Mouse (Mus musculus) MEL (cell line): ENCODE measurements at regions not wholly inside any gene's neighbourhood (a gene's known extent, or its start where the extent isn't known, plus 50 kb on each side); places are given as distances from the start of the nearest gene placed in this dataset.
A peak's percentile ranks its signal among the peaks of the same experiment; 100 is the strongest.

Experiments used
- DNase-seq: peaks from one replicate; pipeline ENCODE4 v3.0.0; 2011; ENCODE audit warnings: low read depth, low spot score
- H3K27ac ChIP-seq: 2 replicates; pipeline ENCODE4 v1.5.1; 2012; ENCODE audit warnings: low read depth, mild to moderate bottlenecking, control low read depth, low read length, moderate library complexity; ENCODE audit not compliant: control insufficient read depth
- H3K27me3 ChIP-seq, 2 experiments: fragments of 150-350 bp in 1 of 2; sonication (generic) in 1 of 2; 2 replicates each; pipeline ENCODE4 v1.6.1; 2012; ENCODE audit warnings: low read length in 2 of 2, mild to moderate bottlenecking in 2 of 2, improper control_type of control experiment in 1 of 2, moderate library complexity in 1 of 2; ENCODE audit not compliant: insufficient read depth in 2 of 2, control insufficient read depth in 1 of 2
- H3K36me3 ChIP-seq, 2 experiments: 2 replicates each; pipeline ENCODE4 v1.6.1; 2012 to 2014; ENCODE audit warnings: low read length in 2 of 2, improper control_type of control experiment in 1 of 2, inconsistent platforms in 1 of 2, mild to moderate bottlenecking in 1 of 2; ENCODE audit not compliant: insufficient read depth in 2 of 2, control insufficient read depth in 1 of 2
- H3K4me1 ChIP-seq, 2 experiments: fragments of 150-350 bp in 1 of 2; sonication (generic) in 1 of 2; 2 replicates each; pipeline ENCODE4 v1.6.1; 2012; ENCODE audit warnings: low read length in 2 of 2, improper control_type of control experiment in 1 of 2, mild to moderate bottlenecking in 1 of 2; ENCODE audit not compliant: insufficient read depth in 2 of 2, control insufficient read depth in 1 of 2
- H3K4me3 ChIP-seq, 2 experiments: fragments of 150-350 bp in 1 of 2; sonication (generic) in 1 of 2; 2 replicates each; pipeline ENCODE4 v1.5.1; 2012; ENCODE audit warnings: low read depth in 2 of 2, low read length in 2 of 2, mild to moderate bottlenecking in 2 of 2, moderate library complexity in 2 of 2, control low read depth in 1 of 2, improper control_type of control experiment in 1 of 2; ENCODE audit not compliant: control insufficient read depth in 1 of 2, insufficient read depth in 1 of 2
- H3K79me2 ChIP-seq: 2 replicates; pipeline ENCODE4 v1.6.1; 2012; ENCODE audit warnings: mild to moderate bottlenecking, low read length, moderate library complexity; ENCODE audit not compliant: control insufficient read depth, poor library complexity, insufficient read depth
- H3K9ac ChIP-seq: 2 replicates; pipeline ENCODE4 v1.6.1; 2012; ENCODE audit warnings: low read depth, mild to moderate bottlenecking, control low read depth, low read length, moderate library complexity; ENCODE audit not compliant: control insufficient read depth, poor library complexity, severe bottlenecking
- H3K9me3 ChIP-seq: fragments of 150-350 bp; sonication (generic); replicated peaks from 2 replicates; pipeline ENCODE4 v1.6.1; 2012; ENCODE audit warnings: mild to moderate bottlenecking, low read length, improper control_type of control experiment, moderate library complexity; ENCODE audit not compliant: insufficient read depth
- BHLHE40 ChIP-seq: IDR thresholded peaks from 2 replicates; pipeline ENCODE4 v1.6.1; 2012; ENCODE audit warnings: low read depth, mild to moderate bottlenecking, inconsistent platforms, low read length, improper control_type of control experiment, borderline replicate concordance
- CHD1 ChIP-seq: IDR thresholded peaks from 2 replicates; pipeline ENCODE4 v1.6.1; 2012; ENCODE audit warnings: low read depth, mild to moderate bottlenecking, inconsistent platforms, low read length, improper control_type of control experiment
- CHD2 ChIP-seq: IDR thresholded peaks from 2 replicates; pipeline ENCODE4 v1.6.1; 2011; ENCODE audit warnings: low read length, improper control_type of control experiment
- CTCF ChIP-seq, 3 experiments: IDR thresholded peaks in 2 of 3; conservative IDR thresholded peaks in 1 of 3; 2 replicates each; pipeline ENCODE4 v1.5.1; 2011 to 2012; ENCODE audit warnings: low read length in 3 of 3, low read depth in 2 of 3, mild to moderate bottlenecking in 2 of 3, improper control_type of control experiment in 1 of 3, inconsistent platforms in 1 of 3, mixed read lengths in 1 of 3, moderate library complexity in 1 of 3; ENCODE audit not compliant: control insufficient read depth in 1 of 3, insufficient read depth in 1 of 3, poor library complexity in 1 of 3, severe bottlenecking in 1 of 3
- E2F4 ChIP-seq: IDR thresholded peaks from 2 replicates; pipeline ENCODE4 v1.6.1; 2011; ENCODE audit warnings: low read depth, low read length, improper control_type of control experiment, borderline replicate concordance
- ELF1 ChIP-seq: IDR thresholded peaks from 2 replicates; pipeline ENCODE4 v1.6.1; 2014; ENCODE audit warnings: low read depth, mild to moderate bottlenecking, inconsistent platforms, low read length, improper control_type of control experiment, moderate library complexity
- ETS1 ChIP-seq: IDR thresholded peaks from 2 replicates; pipeline ENCODE4 v1.6.1; 2012; ENCODE audit warnings: low read depth, mild to moderate bottlenecking, inconsistent platforms, low read length, improper control_type of control experiment, moderate library complexity
- HCFC1 ChIP-seq: IDR thresholded peaks from 2 replicates; pipeline ENCODE4 v1.6.1; 2012; ENCODE audit warnings: low read depth, mild to moderate bottlenecking, inconsistent platforms, low read length, improper control_type of control experiment, moderate library complexity
- KAT2A ChIP-seq: conservative IDR thresholded peaks from 2 replicates; pipeline ENCODE4 v1.6.1; 2012; ENCODE audit warnings: low read depth, low read length, improper control_type of control experiment, inconsistent platforms
- MEF2A ChIP-seq: IDR thresholded peaks from 2 replicates; pipeline ENCODE4 v1.6.1; 2014; ENCODE audit warnings: low read depth, mild to moderate bottlenecking, inconsistent platforms, low read length, improper control_type of control experiment; ENCODE audit not compliant: poor library complexity, insufficient replicate concordance, severe bottlenecking; ENCODE audit errors: extremely low read depth
- MXI1 ChIP-seq: IDR thresholded peaks from 2 replicates; pipeline ENCODE4 v1.6.1; 2011; ENCODE audit warnings: mild to moderate bottlenecking, low read depth, low read length, improper control_type of control experiment
- MYB ChIP-seq: IDR thresholded peaks from 2 replicates; pipeline ENCODE4 v1.6.1; 2011; ENCODE audit warnings: mild to moderate bottlenecking, low read depth, low read length, improper control_type of control experiment
- MYC ChIP-seq: IDR thresholded peaks from 2 replicates; pipeline ENCODE4 v1.6.1; 2011; ENCODE audit warnings: low read depth, mild to moderate bottlenecking, low read length, improper control_type of control experiment, moderate library complexity
- NELFE ChIP-seq: IDR thresholded peaks from 2 replicates; pipeline ENCODE4 v1.6.1; 2011; ENCODE audit warnings: low read depth, low read length, improper control_type of control experiment
- NRF1 ChIP-seq: IDR thresholded peaks from 2 replicates; pipeline ENCODE4 v1.6.1; 2014; ENCODE audit warnings: low read depth, mild to moderate bottlenecking, inconsistent platforms, low read length, improper control_type of control experiment, moderate library complexity; ENCODE audit not compliant: poor library complexity, insufficient read depth, severe bottlenecking
- POLR2A ChIP-seq, 2 experiments: IDR thresholded peaks; 2 replicates each; pipeline ENCODE4 v1.6.1; 2011 to 2012; ENCODE audit warnings: low read length in 2 of 2, mild to moderate bottlenecking in 2 of 2, control low read depth in 1 of 2, improper control_type of control experiment in 1 of 2, low read depth in 1 of 2, moderate library complexity in 1 of 2; ENCODE audit not compliant: control insufficient read depth in 1 of 2, insufficient read depth in 1 of 2, poor library complexity in 1 of 2
- POLR2AphosphoS2 ChIP-seq: IDR thresholded peaks from 2 replicates; pipeline ENCODE4 v1.6.1; 2011; ENCODE audit warnings: low read length, improper control_type of control experiment
- POLR2AphosphoS5 ChIP-seq: IDR thresholded peaks from 2 replicates; pipeline ENCODE4 v1.6.1; 2012; ENCODE audit warnings: low read depth, borderline replicate concordance, mild to moderate bottlenecking, inconsistent platforms, low read length, moderate library complexity, mixed read lengths
- RAD21 ChIP-seq: IDR thresholded peaks from 2 replicates; pipeline ENCODE4 v1.6.1; 2011; ENCODE audit warnings: mild to moderate bottlenecking, low read depth, low read length, improper control_type of control experiment
- SMC3 ChIP-seq: IDR thresholded peaks from 2 replicates; pipeline ENCODE4 v1.6.1; 2011; ENCODE audit warnings: low read depth, low read length, improper control_type of control experiment
- USF1 ChIP-seq: IDR thresholded peaks from 2 replicates; pipeline ENCODE4 v1.6.1; 2014; ENCODE audit warnings: low read depth, mild to moderate bottlenecking, inconsistent platforms, low read length, improper control_type of control experiment, moderate library complexity
- USF2 ChIP-seq, 2 experiments: IDR thresholded peaks; 2 replicates each; pipeline ENCODE4 v1.6.1; 2011 to 2012; ENCODE audit warnings: improper control_type of control experiment in 2 of 2, low read length in 2 of 2, borderline replicate concordance in 1 of 2, inconsistent platforms in 1 of 2, low read depth in 1 of 2, mild to moderate bottlenecking in 1 of 2; ENCODE audit not compliant: insufficient read depth in 1 of 2
- ZC3H11A ChIP-seq: IDR thresholded peaks from 2 replicates; pipeline ENCODE4 v1.6.1; 2012; ENCODE audit warnings: low read depth, mild to moderate bottlenecking, inconsistent platforms, low read length, improper control_type of control experiment
- ZMIZ1 ChIP-seq: IDR thresholded peaks from 2 replicates; pipeline ENCODE4 v1.6.1; 2012; ENCODE audit warnings: low read depth, mild to moderate bottlenecking, inconsistent platforms, low read length, improper control_type of control experiment, moderate library complexity

DNA sequence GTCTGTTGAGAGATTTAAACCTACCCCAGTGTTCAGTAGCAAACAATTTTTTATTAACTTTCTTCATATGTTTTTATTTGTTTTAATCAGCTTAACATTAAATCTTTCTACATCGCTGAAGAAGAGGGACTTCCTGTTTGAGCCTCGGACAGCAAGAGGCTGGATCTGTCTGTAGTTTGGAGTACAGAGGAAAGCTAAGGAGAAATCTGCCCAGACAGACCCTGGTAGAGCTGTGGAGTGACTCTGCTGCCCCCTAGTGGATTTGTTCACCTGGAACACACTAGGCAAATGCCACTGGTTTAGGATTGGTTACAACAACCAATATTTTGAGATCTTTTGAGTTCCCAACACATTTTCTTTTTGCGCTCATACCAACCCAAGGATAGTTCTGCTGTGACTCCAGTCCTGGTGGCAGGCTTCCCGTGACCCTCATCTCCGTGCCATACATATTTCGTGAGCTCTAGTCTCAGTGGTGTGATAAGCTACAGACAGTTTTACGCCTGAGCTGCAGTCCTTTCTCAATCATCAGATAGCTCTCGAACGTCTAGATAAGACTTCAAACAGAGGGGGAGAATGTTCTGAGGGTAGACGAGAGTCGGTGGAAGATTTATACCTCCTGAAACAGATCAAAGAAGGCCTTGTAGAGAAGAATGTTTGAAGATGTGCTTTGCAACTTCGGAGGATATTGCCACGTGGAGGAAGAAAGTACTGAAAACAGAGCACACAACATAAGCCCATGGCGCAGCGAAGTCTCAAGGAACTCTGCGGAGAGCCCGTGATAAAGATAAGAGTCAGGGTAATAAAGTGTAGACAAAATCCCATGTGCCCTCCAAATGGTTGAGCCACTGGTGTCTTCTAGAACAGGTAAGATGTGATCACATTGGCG, 119.0 kb upstream of the Nabp1 start:
- Histone ChIP-seq H3K4me1 (peaks cover 0 to 8% of the 10 kb centered on the region in 2 experiments; a peak in 2 of 4 replicates), H3K9me3 (no peaks in the 10 kb centered on the region), H3K36me3 (peaks cover 0 to 6% of the 10 kb centered on the region in 2 experiments; a peak in 1 of 4 replicates), H3K79me2 (no peaks in the 10 kb centered on the region), H3K4me3 (peak overlapping the region in 1 of 2 experiments; percentile 26; a peak in 1 of 4 replicates), H3K27ac (no peak overlapping the region), H3K27me3 (no peaks in the 10 kb centered on the region)
- peak; percentile 84 for DNase-seq
- TF ChIP-seq KAT2A = no peak
- no peak for TF ChIP-seq USF1
- no peak for TF ChIP-seq MYB
- TF ChIP-seq E2F4 = no peak
- TF ChIP-seq ELF1 = 0 out of 2 replicates have a peak, but pooled peaks have one; percentile 12
- no peak for TF ChIP-seq ZMIZ1
- TF ChIP-seq MEF2A = no peak
- TF ChIP-seq CTCF (IDR thresholded peaks at IDR 0.05 in 2 of 3, conservative IDR thresholded peaks at IDR 0.05 in 1 of 3; ENCODE audit: control insufficient read depth in 1 of 3, insufficient read depth in 1 of 3, low read depth in 2 of 3, low read length in 3 of 3, poor library complexity in 1 of 3, severe bottlenecking in 1 of 3) = peak; percentile 85 to 98 (median 88)
- peak; percentile 92 for TF ChIP-seq ZC3H11A
- TF ChIP-seq NRF1 = no peak
- TF ChIP-seq HCFC1 = no peak
- no peak for TF ChIP-seq USF2 (IDR thresholded peaks at IDR 0.05; ENCODE audit: borderline replicate concordance in 1 of 2, insufficient read depth in 1 of 2, low read depth in 1 of 2, low read length in 2 of 2)
- TF ChIP-seq RAD21 = peak; percentile 97
- TF ChIP-seq MXI1 = no peak
- TF ChIP-seq ETS1 = no peak
- TF ChIP-seq SMC3 = peak; percentile 95
- TF ChIP-seq, all 39 proteins: peak for 5
- no peak overlapping the region for H3K9ac ChIP-seq

DNA sequence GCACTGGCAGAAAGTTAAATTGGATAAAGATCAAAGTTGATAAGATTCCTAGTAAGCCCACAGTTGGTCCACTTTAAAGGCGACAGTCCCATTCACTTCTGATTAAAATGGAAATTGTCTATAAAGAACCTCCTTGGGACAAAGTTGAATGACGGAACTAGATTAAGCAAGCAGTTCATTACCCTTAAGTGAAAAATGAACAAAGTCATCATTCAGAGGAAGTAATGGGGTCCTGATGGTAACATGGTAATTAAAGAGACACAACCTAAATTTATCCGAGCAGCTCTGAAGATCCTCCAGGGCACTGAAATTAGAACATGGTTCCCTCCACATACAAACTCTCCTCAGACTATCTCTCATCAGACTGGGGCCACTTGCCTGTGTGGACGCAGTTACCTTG, 116.4 kb upstream of the Nabp1 start:
- H3K27ac ChIP-seq = no peak overlapping the region
- no peak for DNase-seq
- no peaks in the 10 kb centered on the region for H3K79me2 ChIP-seq
- H3K4me3 ChIP-seq = no peak overlapping the region
- peaks cover 0 to 6% of the 10 kb centered on the region in 2 experiments; a peak in 1 of 4 replicates for H3K36me3 ChIP-seq
- H3K4me1 ChIP-seq = peaks cover 0 to 8% of the 10 kb centered on the region in 2 experiments; a peak in 2 of 4 replicates
- H3K9ac ChIP-seq = no peak overlapping the region
- no peaks in the 10 kb centered on the region for H3K9me3 ChIP-seq
- peaks cover 0 to 2% of the 10 kb centered on the region in 2 experiments; a peak in 1 of 4 replicates for H3K27me3 ChIP-seq
- TF ChIP-seq BHLHE40 (no peak), MYC (no peak), POLR2AphosphoS2 (no peak), NELFE (no peak), POLR2AphosphoS5 (no peak), RAD21 (no peak), NRF1 (no peak), USF2 (IDR thresholded peaks at IDR 0.05; ENCODE audit: borderline replicate concordance in 1 of 2, insufficient read depth in 1 of 2, low read depth in 1 of 2, low read length in 2 of 2) (no peak), CHD2 (no peak), POLR2A (IDR thresholded peaks at IDR 0.05; ENCODE audit: control insufficient read depth in 1 of 2, insufficient read depth in 1 of 2, low read depth in 1 of 2, low read length in 2 of 2, poor library complexity in 1 of 2) (no peak), CHD1 (no peak), MEF2A (no peak)
